Mouse (Mus musculus) cerebellum, adult 2 months (tissue): Measurements from ENCODE around the gene Prkg2.

Experiments used
- CTCF ChIP-seq: fragments of 200-500 bp; IDR thresholded peaks from 2 replicates; pipeline ENCODE4 v1.5.1; 2011; ENCODE audit warnings: low read depth, mild to moderate bottlenecking, control low read depth, low read length, moderate library complexity, borderline replicate concordance; ENCODE audit not compliant: insufficient read depth
- POLR2A ChIP-seq: fragments of 200-500 bp; IDR thresholded peaks from 2 replicates; pipeline ENCODE4 v1.6.1; 2011; ENCODE audit warnings: low read length, control low read depth, borderline replicate concordance; ENCODE audit not compliant: insufficient read depth

DNA sequence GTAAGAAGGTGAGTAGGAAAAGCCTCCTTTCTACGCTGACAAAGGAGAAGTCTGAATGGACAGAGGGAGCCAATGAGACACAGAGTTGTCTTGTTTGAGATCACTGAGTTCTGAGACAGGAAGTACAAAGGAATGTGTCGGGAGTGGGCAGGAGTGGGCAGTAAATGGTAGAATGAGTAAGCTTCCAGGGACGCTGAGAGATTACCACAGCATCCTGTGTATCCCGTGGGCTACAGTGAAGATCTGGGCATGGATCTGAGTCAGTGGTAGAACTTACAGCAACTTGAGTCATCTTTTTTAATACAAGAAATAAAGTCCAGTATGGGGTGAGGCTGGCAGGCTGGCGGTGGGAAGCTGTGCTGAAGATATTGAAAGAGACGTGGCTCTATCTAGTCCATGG is 93.4 kb downstream of the Prkg2 start:
- TF ChIP-seq CTCF (no peak), POLR2A (no peak)
